Mouse (Mus musculus) monocyte, adult 2 months (primary cell): ENCODE results near the gene Akap4.

ENCODE experiments used
- DNase-seq, 2 experiments: peaks; one replicate each; pipeline ENCODE4 v3.0.0; 2022; ENCODE audit warnings: low spot score in 2 of 2, low read depth in 1 of 2

Akap4 gene

DNA sequence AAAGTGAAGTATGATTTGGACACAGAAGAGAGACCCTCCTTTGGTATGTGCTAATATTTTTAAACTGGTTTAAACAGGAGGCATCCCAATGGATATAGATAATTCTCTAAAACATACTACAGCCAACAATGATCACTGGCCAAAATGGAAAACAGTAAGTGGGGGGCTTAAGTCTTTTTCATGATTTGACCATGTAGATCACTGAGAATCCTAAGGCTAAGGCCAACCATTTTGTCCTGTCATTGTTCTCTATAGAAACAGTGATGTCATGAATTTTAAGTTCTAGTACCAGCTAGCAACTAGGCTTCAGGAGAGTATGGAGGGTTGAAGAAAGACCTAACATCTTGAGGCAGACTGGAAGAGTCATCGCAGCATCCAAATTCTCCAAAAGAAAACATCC, at the start of gene Akap4:
Akap4 (plus strand) TSS at position 301 of the 400 bp plus-strand sequence.
- DNase-seq = no peak

GRCm38 (mm10) chrX:7041519-7041918, 25.8 kb upstream of the Akap4 start, which contains the start of gene Ccnb3:
TSS of gene Ccnb3 (minus strand) at chrX:7041619.
- no peak for DNase-seq

DNA sequence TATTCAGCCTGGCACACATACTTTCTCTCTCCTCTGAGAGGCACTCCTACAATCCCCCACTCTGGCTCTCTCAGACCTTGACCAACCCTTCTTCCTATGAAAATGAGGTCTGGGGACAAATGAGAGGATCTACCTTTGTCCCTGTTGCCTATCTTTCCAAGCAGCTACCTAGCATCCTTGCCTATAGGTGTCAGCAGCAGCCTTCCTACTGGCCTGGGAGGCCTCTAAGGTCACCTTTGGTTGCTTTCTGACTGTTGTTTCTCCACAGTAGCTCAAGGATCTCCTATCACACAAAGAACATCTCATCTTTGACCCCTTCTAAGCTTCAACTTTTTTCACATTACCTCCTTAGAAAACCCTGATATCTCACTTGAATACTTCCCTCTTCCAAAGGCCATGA, 10.3 kb upstream of the Akap4 start:
- no peak for DNase-seq

DNA sequence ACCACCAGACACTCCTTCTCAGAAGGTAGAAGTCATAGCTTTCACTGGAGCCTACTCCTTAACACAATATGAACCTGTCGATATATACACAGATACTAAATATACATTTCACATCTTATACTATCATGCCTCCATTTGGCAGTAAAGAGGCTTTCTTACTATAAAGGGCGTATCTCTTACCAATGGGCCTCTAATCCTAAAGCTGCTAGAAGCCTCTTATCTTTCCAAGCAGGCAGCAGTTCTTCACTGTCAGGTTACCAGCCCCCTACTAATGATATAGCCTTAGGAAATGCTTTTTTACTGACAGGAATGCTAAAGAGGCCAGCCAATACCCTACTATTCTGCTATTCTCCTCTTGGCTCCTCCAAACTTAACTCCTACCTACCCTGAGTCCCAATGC, 9.7 kb upstream of the Akap4 start:
- no peak for DNase-seq

DNA sequence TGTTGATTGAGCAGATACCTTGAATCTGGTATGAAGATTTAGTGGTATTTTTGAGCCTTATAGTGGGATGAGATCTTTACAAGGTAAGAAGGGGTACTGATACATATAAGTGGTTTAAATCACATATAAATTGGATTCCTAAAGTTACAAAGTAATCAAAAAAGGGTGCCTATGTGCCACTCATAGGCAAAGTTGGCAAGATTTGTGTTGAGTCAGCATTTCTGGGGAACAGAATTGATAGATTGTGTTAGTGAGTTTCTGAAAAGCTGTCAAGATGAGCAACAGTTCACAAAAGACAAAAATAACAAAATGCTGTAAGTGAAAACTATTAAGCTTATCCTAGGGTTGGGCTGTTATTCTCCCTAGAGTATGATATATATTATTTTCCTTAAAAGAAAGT, 3.2 kb upstream of the Akap4 start:
- no peak for DNase-seq

- DNase-seq = no peak
These were observed 683 bp downstream of the Akap4 start for GRCm38 (mm10) chrX:7068002-7068401.

DNA sequence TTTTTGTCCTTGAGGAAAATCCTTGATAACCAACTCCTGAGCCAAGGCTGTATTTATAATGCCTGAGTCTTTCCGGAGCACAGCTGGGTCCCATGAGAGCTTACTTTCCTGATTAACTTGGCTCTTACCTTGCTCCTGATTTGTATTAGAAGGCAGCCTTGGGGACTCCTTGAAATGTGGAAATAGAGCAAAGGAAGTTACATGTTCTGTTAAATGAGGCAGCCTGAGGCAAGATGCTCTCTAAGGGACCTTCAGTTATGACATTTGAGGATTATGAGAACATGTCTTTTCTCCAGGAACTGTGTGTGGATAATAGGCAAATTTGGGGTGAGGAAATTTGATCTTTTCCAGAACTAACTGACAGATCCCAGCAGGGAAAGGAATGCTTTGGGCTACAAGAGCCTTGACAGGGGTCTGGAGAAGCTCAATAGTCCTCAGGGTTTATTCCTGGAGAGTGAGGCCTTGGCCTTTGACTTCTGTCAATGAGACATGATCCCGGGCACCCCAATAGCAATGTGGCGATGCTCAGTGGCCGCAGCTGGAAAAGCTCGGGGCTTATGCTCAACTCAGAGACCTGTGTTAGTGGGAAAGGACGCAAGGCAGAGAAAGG, 12.6 kb downstream of the Akap4 start:
- no peak for DNase-seq

DNA sequence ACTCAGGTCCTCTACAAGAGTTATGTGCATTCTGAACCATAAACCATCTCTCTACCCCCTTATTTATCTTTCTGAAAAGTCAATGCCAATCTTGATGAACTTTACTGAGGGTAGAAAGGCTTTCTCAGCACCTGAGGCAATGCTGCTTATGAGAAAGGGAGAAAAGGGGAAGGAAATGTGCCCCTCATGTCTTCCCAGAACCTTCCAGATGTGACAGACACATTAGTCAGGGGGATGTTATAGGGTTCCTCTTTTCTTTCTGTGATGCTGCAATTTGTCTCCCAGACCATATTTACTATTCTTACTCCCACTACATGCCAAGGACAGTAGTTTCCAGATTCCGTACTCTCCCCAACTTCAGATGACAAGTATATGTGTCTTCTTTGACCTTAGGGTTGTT, 18.6 kb downstream of the Akap4 start:
- no peak for DNase-seq

- no peak for DNase-seq
These were observed 23.0 kb downstream of the Akap4 start for GRCm38 (mm10) chrX:7090323-7090722.

DNA sequence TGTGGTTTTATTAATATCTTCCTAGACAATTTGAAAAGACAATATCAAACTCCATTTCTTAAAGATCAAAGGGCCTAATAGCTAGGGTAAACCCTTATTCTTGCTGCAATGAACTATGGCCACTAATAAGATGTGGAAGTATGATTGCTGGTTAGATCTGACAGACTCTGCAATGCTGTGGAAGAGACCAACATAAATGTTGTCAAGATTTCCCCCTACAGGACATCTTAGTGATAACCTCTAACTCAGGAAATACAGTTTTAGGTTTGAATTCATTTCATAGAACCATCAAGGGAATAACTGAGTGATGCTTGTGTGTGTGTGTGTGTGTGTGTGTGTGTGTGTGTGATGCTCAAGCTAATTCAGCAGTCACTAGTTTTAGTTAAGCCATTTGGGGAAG, 35.0 kb downstream of the Akap4 start:
- DNase-seq = no peak

DNA sequence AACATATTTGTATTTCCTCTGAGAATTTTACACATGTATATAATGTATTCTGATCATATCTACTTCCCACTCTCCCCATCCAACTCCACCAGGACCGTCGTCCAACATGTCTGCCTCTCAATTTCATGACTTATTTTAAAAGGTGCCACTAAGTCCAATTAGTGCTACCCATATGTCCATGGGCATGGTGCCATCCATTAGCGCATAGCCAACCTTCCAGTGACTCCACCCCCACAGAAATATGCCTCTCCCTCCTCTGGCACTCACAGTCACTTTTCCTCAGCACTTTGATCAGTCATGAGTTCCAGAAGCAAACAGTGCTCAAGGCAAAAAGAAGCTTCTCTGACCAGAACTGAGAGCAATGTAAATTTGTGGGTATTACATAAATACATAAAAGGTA, 47.6 kb downstream of the Akap4 start:
- DNase-seq = no peak

GRCm38 (mm10) chrX:7121618-7122280, 54.4 kb downstream of the Akap4 start:
- no peak for DNase-seq
